Mouse (Mus musculus): ENCODE results near the gene Nav2.
A peak's percentile ranks its signal among the peaks of the same experiment; 100 is the strongest.

The Nav2 gene

DNA sequence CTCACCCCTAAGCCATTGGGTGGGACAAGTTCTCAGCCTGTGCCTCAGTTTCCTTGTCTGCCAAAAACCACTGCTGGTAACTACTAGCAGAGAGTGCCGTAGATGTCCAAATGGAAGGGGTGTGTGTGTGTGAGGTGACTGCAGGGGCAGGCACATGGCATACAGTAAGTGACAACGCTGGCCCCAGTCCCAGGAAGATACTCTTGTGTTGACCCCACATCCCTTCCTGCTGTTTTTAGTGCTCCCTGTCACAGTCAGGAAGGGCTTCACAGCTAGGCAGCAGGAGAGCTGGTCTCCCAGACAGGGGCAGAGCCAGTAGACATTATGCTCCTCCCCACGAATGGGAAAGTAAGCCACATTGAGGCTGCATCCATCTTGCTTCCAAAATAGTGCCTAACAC is 264.4 kb downstream of the Nav2 start:
- DNase-seq: no peak

- peak; percentile 90 to 91 for DNase-seq
Measured at GRCm38 (mm10) chr7:49175784-49176409, 267.4 kb downstream of the Nav2 start.

GRCm38 (mm10) chr7:49176590-49177201 is 268.2 kb downstream of the Nav2 start:
- no peak for DNase-seq

DNA sequence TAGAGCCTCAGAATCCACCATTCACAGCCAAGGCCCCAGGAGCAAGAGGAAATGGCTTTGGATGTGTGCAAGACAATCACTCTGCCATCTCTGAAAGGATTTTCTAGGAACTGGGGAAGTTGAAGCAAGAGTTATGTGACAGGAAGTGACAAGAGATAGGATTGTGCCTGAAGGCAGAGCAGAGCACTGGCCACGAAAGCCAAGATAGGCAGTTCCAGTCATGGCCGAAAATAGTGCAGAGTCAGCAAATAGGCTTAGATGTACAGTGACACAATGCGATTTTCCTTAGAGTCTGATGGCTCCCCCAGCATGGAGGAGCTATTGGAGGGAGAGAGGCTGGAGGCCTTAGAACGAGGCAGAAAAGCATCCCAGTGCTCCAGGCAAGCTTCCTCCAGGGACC is 269.7 kb downstream of the Nav2 start:
- no peak for DNase-seq

DNA sequence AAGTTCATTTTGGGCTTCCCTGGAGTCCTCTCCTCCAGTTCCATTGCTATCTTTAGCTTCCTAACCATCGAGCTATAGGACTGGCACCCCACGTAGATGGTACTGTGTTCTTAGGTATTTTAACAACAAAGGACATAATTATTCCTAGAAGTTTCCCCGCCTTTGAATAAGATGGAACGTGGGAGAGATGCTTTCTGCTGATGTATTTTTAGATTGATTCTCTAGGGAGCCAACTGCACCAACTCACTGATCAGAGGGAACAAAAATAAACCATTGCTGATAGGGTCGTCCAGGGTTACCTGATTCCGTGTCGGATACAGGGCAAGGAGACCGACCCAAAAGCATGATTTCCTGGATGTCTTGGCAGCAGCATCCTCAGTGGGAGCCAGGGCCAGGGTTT is 272.5 kb downstream of the Nav2 start:
- DNase-seq: no peak

GRCm38 (mm10) chr7:49182427-49182826 is 273.9 kb downstream of the Nav2 start:
- DNase-seq: peak in 1 of 2 experiments; percentile 58

DNA sequence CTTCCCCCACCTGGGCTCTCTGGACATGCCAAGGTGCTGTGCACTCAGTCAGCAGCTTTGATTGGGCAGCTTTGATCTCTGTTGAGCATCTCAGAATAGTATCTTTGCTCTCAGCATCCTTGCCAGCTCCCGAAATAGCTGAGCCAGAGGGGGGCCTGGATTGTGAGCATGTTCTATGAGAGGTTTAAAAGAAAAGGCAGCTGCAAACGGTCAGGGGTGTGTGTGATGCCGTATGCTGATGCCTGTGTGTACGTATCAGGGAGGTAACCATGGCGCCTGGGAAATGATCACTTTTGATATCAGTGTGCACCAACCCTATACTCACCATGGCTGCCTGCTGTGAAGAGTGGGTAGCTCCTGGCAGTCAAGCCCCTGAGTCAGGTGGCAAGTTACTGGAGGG is 275.2 kb downstream of the Nav2 start:
- peak; percentile 72 to 81 for DNase-seq

GRCm38 (mm10) chr7:49185991-49186390 is 277.5 kb downstream of the Nav2 start:
- DNase-seq: no peak

- DNase-seq: no peak
Measured at GRCm38 (mm10) chr7:49189364-49189763, 280.8 kb downstream of the Nav2 start.

DNA sequence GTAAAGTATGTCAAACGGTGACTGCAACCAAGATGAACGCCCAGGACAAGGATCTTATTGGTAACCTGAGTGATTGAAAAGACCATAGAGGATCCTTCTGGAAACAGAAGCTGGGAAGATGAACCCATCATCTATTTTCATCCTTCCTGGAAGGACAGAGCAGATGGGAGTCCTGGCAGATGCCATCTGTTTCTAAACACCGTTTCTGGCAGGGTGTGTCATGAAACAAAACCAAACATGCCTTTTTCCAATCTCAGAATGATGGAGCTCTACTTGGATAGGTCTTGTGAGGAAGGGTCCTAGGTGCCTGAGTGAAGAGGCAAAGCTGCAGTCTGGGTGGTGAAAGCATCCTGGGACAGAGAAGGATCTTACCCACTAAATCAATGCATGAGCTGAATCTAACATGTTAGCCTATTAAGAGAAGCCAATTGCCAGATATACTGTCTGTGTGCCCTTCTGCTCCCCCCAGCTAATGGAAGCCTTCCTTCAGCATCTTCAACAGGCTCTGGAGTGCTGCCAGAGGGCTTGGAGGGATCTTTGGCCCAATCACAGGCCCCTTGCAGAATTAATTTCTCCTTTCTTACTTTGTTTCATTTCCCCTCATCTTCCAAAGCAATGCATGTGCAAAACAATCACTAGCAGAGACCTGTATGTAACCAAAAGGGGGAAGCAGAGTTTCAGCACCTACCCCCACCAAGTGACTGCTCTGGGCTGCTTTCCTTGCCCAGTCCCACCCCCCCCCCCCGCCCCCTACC is 281.9 kb downstream of the Nav2 start:
- DNase-seq: peak; percentile 70 to 81

DNA sequence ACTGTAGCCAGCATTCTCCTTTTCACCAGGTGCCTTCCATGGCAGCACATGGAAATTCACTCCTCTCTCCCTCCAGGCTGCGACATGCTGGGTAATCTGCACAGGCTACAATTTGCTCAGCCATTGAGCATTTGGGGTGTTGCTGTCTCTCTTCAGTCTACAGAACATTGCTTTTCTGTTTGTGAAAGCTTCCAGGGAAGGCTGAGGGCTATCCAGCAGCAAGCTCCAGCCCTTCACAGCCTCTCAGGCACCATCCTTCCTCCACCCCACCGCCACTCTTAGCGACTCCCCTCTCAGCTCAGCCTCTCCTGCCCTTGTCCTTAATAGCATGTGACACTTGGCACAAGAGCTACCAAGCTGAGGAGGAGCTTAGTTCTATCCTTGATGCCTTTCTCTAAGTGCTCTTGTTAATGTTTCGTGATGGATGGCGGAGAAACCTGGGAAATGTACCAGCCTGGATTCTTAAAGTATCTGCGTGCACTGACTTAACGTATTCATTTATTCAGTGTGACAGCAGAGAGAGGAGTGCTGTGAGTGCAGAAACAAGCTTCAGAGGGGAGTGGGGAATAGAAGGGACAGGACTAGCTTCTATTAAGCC is 282.7 kb downstream of the Nav2 start:
- DNase-seq: peak; percentile 53 to 62

DNA sequence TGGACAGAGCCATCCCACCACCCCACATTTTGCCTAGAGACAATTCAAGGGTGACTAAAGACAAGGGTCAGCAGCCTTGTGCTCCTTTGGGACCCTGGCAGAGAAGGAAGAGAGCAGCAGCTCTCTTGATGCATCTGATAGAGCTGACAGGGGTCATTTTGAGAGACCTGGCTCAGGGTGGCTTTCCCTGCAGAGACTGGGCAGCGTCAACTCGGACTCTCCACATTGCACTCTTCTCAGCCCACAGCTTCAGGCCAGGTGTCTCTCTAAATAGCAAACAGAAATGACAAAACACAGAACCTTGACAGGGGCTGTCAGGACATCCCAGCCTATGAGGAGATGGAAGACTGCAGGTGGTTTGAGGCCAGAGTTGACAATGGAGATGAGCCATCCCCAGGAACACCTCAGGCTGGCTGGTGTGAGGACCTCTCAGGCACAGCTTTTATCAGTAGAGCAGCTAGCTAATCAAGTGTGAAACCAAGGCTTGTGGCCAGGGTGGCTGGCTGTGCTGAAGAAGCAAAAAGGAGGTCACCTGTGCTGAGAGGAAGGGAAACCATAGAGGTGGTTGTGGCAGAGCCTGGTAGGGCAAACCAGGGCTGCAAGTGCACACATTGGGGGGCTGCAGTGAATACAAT is 283.7 kb downstream of the Nav2 start:
- peak; percentile 64 to 74 for DNase-seq

DNA sequence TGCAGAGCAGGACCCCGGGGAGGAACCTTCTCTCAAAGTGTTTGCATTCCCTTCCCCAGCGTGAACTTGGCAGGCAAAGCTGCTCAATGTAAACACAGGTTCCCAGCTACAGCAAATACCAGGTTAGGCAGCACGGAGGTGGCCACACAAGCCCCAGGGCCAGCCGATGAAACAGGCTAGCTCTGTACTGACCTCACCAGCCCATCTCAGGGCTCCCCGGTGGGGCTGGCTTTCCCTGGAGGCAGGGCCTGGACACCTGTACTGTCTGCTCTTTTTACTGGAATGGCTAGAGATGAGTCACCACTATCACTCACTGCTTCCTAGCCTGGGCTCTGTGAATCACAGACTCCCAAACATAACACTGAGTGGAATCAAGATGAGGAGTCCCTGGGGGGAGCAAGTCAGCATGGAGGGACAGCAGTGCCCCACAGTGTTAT is 287.2 kb downstream of the Nav2 start:
- DNase-seq: no peak

DNA sequence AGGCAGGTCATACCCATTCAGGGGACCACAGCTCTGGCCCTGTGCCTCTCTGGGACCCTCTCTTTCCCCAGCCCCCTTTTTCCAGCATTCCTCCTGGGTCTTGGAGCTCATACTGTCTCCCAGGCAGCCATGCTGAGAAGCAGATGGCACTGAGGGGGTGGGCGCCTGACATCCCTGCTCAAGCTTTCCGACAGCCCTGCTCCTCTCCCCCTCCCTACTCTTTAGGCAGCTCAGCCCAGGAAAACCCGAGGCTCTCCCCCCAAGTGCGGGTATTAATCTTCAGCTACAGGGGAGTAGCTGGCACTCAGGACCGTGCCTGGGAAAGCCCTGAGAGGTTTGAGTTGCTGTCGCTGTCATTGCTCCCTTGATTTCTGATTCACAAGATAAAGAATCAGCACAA is 290.9 kb downstream of the Nav2 start:
- DNase-seq: peak in 1 of 2 experiments; percentile 74

DNA sequence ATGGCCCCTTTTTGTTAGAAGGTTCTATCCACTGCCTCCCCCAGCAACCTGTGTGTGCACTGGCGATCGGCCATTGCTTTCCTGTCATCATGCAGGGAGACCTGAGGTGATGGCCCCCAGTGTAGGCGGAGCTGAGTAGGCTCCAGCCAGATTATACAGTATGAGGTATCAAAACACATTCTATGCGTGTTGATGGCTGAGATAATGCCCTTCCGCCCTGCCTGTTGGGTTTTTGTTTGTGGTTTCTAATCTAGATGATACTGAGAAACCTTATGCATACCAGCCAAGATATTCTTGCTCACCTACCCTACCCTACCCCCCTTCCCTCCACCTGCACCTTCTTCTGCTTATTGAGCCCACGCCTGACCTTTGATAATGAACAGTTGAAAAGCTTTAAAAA is 291.8 kb downstream of the Nav2 start:
- DNase-seq: peak in 1 of 2 experiments; percentile 47

GRCm38 (mm10) chr7:49202971-49203370 is 294.5 kb downstream of the Nav2 start:
- peak in 1 of 2 experiments; percentile 63 for DNase-seq

DNA sequence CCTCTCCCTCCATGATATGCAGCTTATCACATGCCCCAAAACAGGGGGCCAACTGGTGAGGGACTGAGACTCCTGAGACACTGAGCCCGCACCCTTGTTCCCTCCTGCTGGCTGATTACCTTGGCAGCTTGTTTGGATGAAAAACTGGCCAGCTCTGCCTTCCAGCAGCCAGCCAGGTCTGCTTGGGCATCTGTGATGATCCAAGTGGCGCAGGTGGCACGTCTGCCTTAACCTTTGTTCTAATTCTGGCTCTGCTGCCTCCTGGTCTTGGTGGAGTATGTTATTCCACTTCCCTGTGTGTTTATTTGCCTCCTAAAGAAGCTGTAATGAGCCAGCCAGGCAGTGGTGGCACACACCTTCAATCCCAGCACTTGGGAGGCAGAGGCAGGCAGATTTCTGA is 296.3 kb downstream of the Nav2 start:
- peak; percentile 69 to 74 for DNase-seq

- DNase-seq: no peak
Measured at GRCm38 (mm10) chr7:49205551-49205950, 297.0 kb downstream of the Nav2 start.

- DNase-seq: no peak
Measured at GRCm38 (mm10) chr7:49206775-49207676, 298.5 kb downstream of the Nav2 start.

DNA sequence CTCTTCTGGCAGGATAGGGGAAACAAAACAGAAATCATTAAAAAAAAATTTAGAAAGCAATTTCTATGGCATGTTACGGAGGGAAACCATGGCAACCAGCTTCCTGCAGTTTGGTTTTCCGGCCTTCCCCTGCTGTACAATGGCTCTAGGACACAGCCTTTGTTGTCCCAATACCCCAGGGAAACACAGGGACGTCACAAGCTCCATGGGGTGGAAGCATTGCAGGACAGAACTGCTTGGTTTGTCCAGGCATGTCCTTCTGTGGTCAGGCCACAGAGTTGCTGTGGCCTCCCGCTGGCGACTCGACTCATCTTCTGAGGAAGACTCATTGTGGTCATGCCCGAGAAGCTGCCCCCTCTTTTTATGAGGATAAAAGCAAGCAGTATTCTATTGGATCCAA is 301.0 kb downstream of the Nav2 start:
- DNase-seq: no peak

DNA sequence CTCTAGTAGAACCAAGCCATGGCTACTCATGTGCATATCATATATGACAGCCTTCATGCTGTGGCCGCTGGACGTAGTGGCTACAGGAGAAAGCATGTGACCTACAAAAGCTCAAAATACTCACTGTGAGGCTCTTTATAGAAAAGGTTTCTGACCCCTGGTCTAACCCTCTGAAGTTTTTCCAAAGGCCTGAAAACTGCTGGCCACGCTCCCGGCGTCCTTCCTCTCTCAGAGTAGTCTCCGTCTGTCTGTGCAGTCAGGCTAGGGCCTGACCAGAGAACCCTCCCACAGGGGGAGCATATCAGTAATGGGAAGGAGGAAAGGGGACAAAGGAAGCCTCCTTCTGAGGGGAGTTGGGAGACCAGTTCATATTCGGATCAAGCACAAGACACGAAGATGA is 302.2 kb downstream of the Nav2 start:
- DNase-seq: no peak

- DNase-seq: peak; percentile 77 to 80
Measured at GRCm38 (mm10) chr7:49213011-49213410, 304.5 kb downstream of the Nav2 start.

All from cerebellum, postnatal 14 days (tissue).